Mouse (Mus musculus): ENCODE measurements at regions not wholly inside any gene's neighbourhood (a gene's known extent, or its start where the extent isn't known, plus 50 kb on each side); places are given as distances from the start of the nearest gene placed in this dataset.

DNA sequence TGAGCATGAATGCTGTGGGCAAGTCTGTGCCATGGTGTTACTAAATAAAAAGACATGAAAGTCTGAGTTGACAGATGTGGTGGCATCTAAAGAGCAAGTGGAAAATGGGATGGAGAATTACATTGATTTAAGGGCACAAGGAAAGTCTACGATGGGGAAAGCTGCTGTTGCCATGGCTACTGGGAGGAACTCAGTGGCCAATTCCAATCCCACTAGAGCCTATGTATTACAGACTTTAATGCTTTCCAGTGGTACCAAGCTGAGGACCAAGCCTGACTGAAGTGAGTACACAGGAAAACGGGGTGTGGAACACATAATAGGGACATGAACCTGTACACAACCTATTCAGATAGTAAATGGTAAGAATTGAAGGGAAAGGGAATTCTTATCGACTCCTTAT, 654.9 kb downstream of the Trib2 start:
- no peak for TF ChIP-seq CEBPB (IDR thresholded peaks at IDR 0.05; ENCODE audit: insufficient read depth, poor library complexity, severe bottlenecking)
- no peak for TF ChIP-seq SRF (IDR thresholded peaks at IDR 0.05; ENCODE audit: control insufficient read depth, insufficient read length, low read depth)
- no peak for TF ChIP-seq POLR2A (IDR thresholded peaks at IDR 0.05; ENCODE audit: insufficient read length, low read depth)
- no peak for TF ChIP-seq TCF12 (IDR thresholded peaks at IDR 0.05; ENCODE audit: insufficient read depth, poor library complexity, severe bottlenecking)
- TF ChIP-seq REST (IDR thresholded peaks at IDR 0.05; ENCODE audit: insufficient read depth, insufficient read length) = no peak
- TF ChIP-seq TCF3 (IDR thresholded peaks at IDR 0.05; ENCODE audit: insufficient read length, low read depth) = no peak
